In genomic region chr2:70958536-70958935, GRCm38 (mm10) we compare ENCODE assay signal across 16 mouse cellular contexts.
DNase-seq lines count a peak whose midpoint lies in the region.
"Had no signal": no experiment of that assay in that cellular context is flagged by ENCODE, and none has a peak within 500 bp of the region (broad histone marks: within the 10 kb centered on the region; RNA-seq: fewer than 3 reads in every experiment).

No protein-coding gene starts in this region.

- DNase-seq in A20 (ENCODE audit: low read depth, low spot score): peak; percentile 52
- peak; percentile 24 for DNase-seq in forelimb bud, embryonic 11.5 days (ENCODE audit: low read depth, low spot score)
- DNase-seq in thymus, postnatal 0 days (ENCODE audit: low spot score): peak; percentile 43
- peak; percentile 44 for DNase-seq in thymus, postnatal 25 days
- no peak for DNase-seq in kidney, postnatal 4 days
- DNase-seq in layer of hippocampus, adult 9-11 months: no peak
- DNase-seq in kidney, adult 11 months: no peak
- DNase-seq in cerebellum, adult 18-20 months: no peak
- DNase-seq: adrenal gland, adult 8-10 months; adrenal gland, postnatal 25 days; cerebellum, adult 11-12 months; cerebellum, adult 9-10 months; cerebellum, postnatal 14 days; gastrocnemius, postnatal 25 days; heart, adult 18-20 months; heart, postnatal 36 days had no signal

Comparison
In these comparisons a context has a peak if more than half of its experiments do, and no peak if none do; other contexts are left out.
1. DNase-seq: peak in A20 (single experiment), forelimb bud, embryonic 11.5 days (single experiment), thymus, postnatal 0 days (single experiment) and thymus, postnatal 25 days (single experiment); none in kidney, postnatal 4 days (0 of 2), layer of hippocampus, adult 9-11 months (single experiment), kidney, adult 11 months (single experiment) and cerebellum, adult 18-20 months (0 of 2).